Mouse (Mus musculus) brain, embryonic 14.5 days (tissue): Measurements from ENCODE around the gene Mdm1. TPM values are rescaled to one million over a fixed set of nuclear protein-coding genes. Genes with fewer than 3 reads are reported as not detected.
A peak's percentile ranks its signal among the peaks of the same experiment; 100 is the strongest.

Experiments used
- DNase-seq: peaks from one replicate; pipeline ENCODE4 v3.0.0-alpha.2; 2011; ENCODE audit warnings: low read depth
- CTCF ChIP-seq: fragments of 200-500 bp; IDR thresholded peaks from 2 replicates; pipeline ENCODE4 v1.5.1; 2012; ENCODE audit warnings: inconsistent platforms, mild to moderate bottlenecking, moderate library complexity, borderline replicate concordance; ENCODE audit not compliant: insufficient read depth, insufficient read length; ENCODE audit errors: extremely low read depth
- POLR2A ChIP-seq: fragments of 200-500 bp; IDR thresholded peaks from 2 replicates; pipeline ENCODE4 v1.6.1; 2012; ENCODE audit warnings: mild to moderate bottlenecking, inconsistent platforms, borderline replicate concordance; ENCODE audit not compliant: poor library complexity, insufficient read depth, insufficient read length, severe bottlenecking; ENCODE audit errors: extremely low read depth
- polyA plus RNA-seq: library from polyadenylated mRNA; depleted of rRNA; stranded (reverse); fragments of >200 nt; gene quantifications from 2 replicates; pipeline ENCODE4 v1.2.3, GENCODE M21; 2012

Mdm1 gene
- polyA plus RNA-seq, 1 experiment = 50.1 TPM

DNA sequence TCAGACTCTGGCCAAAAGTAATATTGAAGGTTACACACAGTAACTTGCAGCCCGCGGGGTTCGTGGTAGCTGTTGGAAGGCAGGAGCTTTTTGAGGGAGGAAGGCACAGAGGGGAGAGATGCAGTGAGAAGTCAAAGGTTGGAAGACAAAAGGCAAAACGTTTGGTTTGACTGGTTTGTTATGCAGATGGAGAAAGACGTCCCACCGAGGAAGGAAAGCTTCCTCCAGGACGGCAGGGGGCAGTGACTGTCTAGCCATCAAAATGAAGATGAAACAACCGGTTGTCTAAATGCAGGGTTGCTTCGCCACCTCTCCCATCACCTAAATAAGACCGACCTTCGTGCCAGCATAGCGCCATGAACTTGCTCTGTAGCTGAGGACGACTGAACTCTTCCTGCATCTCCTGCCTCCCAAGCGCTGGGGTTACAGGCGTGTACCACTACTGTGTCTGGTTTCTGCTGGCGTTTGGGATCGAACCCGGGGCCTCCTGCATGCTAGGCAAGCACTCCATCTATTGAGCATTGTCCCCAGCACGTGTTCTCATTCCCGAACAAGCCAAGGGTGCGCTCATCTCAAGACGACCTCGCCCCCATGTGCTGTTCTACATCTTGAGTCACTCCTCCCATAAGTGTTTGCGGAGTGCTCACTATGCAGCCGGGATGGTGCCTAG lies 15.7 kb upstream of the Mdm1 start:
- DNase-seq = no peak
- TF ChIP-seq CTCF (no peak), POLR2A (no peak)

DNA sequence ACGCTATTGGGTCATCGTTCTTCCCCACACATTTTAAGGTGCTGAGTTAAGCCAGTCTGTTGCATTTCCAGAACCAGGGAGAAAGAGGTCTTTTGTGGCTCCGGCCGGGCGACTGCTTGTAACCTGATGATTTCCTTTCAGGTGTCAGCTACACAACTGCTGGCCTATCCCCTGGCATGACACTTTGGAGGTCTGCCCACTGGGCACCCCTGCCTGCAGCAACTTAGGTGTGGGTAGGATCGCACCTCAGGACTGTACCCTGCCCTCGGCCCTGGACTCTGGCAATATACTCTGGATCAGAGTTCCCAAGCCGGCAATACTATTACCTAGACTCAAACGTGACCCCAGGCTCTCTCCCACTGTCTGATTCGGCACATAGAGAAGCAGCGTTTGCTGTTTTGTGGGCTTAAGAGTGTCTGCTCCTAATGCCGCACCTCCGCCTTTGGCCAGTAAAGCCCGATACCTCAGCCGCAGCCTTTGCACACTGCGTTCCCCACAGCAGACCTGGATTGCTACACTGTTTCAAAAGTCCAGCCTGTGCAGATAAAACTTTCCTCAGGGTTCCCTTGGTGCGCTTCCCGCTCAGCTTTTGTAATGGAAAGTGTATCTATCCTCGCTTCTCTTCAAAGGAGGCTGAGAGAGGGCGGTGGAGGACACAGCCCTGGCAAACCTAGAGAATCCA lies 12.5 kb upstream of the Mdm1 start:
- no peak for DNase-seq
- TF ChIP-seq CTCF = no peak
- TF ChIP-seq POLR2A = no peak

DNA sequence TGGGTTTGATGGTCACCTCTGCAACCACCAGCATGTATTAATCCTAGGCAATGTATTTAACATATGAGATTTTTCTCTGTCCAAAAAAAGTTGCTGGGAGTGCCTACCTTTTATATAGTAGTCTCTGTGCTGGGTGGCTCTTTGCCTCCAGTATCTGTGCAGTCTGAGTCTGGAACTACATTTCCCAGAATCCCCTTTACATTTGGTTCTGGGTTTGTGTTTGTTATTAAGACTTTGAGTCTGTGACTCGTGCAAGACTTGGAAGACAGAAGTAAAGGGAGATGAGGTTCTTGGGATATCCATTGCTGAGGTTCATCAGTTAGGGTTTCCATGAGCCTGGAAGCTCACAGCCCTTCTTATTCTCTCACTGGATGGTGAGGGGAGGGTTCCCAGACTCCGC lies 11.6 kb upstream of the Mdm1 start:
- TF ChIP-seq POLR2A = no peak
- no peak for TF ChIP-seq CTCF
- no peak for DNase-seq

DNA sequence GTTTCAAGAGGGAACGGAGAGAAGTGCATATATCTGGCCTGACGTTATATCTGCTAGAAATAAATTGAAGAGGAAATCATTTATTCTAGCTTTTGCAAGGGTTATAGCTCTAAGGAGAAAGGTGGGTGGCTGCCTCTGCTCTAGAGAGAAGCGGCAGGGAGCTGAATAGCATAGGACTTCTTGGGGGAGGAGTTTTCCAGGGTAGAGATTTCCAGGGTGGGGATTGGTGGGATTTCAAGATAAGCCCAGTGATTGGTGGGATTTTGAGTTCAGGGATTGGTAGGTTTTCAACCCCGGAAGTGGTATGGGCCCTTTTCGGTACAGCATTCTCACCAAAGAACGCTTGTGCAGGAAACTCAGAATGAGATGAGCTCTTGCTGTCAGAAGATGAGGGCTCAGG lies 8.6 kb upstream of the Mdm1 start:
- TF ChIP-seq CTCF (no peak), POLR2A (no peak)
- DNase-seq = peak; percentile 76

DNA sequence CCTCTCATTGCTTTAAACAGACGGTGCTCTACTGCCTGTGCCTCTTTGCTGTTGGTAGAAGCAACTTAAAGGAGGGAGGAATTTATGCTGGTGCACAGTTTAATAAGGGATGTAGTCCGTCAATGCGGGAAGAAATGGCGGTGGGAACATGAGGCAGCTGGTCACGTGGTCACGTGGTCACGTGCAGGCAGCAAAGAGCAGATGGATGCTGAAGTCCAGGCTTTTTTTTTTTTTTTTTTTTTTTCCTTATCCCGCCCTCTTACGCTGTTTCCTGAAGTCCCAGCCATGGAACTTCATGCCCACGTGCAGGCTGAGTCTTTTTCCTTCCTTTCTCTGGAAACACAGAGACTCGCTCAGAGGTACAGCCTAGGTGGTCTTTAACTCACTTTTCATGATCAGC lies 3.1 kb upstream of the Mdm1 start:
- TF ChIP-seq CTCF = no peak
- no peak for TF ChIP-seq POLR2A
- DNase-seq = no peak

DNA sequence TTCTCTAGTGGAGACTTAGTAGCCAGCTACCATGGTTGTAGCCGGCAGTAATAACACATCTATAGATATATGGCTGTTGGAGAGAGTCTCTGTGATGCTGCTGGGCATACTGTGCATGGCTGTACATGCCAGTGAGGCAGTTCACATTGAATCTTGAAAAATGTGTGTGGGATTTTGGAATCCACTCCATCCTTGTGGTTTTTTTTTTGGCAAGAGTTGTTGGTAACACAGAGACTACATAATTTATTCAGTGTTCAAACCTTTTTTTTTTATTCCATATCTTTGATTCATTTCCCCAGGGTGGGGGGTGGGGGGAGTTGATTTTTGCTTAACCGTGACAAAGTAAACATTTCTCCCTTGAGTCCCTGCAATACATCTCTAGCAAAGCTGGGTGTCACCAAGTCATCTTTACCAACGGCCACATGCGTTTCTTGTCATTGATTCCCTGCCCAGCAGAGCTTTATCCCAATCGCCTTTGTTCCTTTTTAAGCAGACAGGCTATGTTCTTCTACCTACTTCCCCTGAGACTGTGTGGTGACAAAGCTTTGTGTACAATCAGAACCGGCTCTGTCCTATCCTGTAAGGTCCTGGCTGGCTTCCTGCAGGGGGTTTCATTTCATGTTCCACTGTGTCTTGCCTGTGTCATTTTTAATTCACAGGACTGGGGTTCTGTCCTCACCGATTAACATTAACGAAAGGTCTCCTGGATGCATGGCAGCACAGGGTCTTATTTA lies 1.6 kb upstream of the Mdm1 start:
- TF ChIP-seq POLR2A (no peak), CTCF (no peak)
- DNase-seq = peak; percentile 50

DNA sequence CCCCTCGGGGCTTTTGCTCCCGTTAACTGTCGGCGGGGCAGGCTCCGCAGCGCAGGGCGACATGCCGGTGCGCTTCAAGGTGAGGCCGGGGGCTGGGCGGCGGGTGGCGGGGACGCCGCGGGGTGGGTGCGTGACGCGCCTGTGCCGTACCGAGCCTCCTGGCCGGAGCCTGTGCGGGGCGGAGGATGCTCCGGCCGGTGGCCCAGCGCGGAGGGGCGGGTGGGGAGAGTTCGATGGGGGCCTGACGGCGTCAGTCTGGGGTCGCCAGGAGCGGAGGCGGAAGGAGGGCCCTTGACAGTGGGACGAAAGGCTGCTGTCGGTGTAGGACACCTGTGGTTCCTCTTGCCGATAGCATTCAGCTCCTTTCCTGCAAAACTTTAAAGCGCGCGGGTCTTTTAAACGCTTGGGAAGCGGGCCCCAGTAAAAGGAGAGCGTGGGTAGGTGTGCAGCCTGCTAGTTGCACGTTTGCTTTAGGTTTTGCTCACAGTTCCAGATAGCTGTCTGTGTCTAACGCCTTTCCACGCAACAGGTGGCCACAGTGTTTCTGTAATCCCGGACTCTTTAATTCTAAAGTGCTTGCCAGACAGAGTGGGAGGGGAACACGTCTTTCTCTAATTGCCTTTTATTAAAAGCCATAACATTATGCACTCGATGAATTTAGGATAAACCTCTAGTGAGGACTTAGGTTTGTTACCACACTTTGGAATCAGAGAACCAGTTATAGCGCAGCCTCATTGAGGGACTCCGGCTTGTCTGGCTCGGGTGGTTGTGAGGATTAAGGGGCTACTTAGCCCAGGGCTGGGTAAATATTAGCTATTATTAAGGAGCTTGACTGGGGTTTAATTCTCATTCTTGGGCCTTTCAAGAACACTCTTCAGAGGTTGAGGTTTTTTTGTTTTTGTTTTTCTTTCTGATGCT lies 532 bp downstream of the Mdm1 start:
- peak; percentile 51 for DNase-seq
- TF ChIP-seq POLR2A (peak; percentile 39; the same call in 1 of the 2 replicates), CTCF (no peak)

DNA sequence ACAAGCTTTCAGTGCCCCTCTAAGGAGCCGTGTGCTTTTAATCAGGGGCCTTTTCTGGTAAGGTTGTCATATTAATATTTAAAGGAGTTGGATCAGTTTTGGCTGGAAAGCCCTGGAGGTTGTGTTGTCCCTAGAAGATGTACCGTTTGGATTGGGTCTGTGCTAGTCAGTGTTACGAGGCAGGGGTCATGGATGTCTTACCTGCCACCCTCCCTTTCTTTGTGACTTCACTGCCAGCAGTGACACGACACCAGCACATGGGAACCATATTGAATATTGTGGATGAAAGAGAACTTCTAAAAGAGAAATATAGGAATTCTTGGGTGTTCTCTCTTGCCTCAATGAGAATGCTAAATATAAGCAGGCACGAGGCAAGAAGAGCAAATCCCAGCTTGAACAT lies 7.8 kb downstream of the Mdm1 start:
- DNase-seq = no peak
- TF ChIP-seq POLR2A (no peak), CTCF (no peak)

DNA sequence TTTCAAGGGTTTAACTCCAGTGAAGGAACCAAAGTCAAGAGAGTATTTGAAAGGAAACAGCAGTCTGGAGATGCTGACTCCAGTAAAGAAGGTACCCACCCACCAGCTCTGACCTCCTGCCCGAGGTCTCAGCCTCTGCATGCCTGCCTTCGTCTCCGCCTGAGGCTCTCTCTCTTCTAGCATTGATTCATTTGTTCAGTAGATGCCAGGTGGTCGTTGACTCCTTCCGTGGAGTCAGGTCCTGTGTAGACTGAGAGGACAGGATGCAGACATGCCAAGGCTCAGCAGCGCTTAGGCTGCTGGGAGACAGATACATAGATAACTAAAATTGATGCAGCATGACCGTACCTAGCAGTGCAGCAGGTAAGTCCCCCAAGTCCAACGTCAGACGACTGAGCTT lies 9.3 kb downstream of the Mdm1 start:
- no peak for DNase-seq
- TF ChIP-seq CTCF (no peak), POLR2A (no peak)

DNA sequence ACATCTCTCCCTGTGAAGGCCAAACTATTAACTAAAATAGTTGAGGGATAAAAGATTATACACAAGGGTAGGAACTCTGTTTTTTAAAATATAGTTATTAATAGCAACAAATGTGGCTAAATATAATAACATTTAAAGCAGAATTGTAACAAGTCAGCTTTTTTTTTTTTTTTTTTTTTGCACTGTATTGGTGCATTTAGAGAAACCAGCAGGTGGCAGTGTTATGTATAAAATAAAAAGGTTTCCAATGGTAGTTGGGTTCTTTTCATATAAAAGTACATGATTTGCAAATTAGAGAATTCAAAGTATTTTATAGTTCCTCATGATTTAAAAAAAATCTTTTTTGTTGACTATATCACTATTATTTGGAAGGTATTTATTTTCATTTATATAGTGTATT lies 14.3 kb downstream of the Mdm1 start:
- DNase-seq = peak; percentile 46
- TF ChIP-seq POLR2A = no peak
- 0 out of 2 replicates have a peak, but pooled peaks have one; percentile 4 for TF ChIP-seq CTCF

DNA sequence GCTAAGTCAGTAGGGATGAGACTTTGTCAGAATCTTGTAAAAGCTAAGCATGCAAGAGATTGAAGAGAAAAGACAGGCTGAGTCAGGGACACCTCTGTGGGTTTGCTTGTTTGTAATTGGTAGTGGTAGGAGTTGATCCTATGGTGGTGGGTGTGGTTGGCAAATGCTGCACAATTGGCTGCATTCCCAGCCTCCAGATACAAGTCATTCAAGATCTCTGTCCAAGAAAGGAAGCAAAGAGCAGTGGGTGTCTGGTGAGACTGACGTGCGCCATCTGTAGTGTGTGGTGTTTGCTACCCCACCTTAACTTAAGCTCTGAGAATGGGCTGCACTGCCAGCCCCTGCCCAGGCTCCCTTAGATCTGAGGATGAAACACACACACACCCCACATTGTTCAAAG lies 19.5 kb downstream of the Mdm1 start:
- DNase-seq = peak; percentile 64
- TF ChIP-seq POLR2A = no peak
- TF ChIP-seq CTCF = no peak

DNA sequence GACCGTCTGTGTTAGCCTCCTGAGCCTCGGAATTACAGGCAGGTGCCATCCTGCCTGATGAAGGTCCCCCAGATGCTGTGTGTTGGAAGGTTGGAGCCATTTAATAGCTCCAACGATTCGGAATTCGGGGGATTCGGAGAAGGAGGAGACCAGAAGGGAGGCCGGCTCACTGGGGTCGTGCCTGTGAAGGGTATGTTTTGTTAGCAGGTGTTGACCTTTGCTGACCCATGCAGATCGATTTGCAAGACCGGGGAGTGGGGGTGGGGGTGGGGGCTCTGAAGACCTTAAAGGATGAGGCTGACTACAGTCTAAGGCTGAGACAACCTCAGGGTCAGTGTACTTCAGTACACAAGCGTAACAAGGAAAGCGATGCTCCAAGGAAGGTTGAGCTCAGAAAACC lies 27.6 kb downstream of the Mdm1 start:
- TF ChIP-seq CTCF (no peak), POLR2A (no peak)
- no peak for DNase-seq
